Mouse (Mus musculus): ENCODE results near the gene Cyp4a32. TPM values are rescaled to one million over a fixed set of nuclear protein-coding genes. Genes with fewer than 3 reads are reported as not detected.

Gene Cyp4a32
- polyA plus RNA-seq (2012; fragmentation: generic; extraction: Trizol) = not detected

GRCm38 (mm10) chr4:115600611-115601010, at the start of gene Cyp4a32:
Gene Cyp4a32 (plus strand): TSS chr4:115600969.

GRCm38 (mm10) chr4:115563401-115563800, 37.4 kb upstream of the Cyp4a32 start, which contains the start of gene Cyp4a31:
Gene Cyp4a31 (plus strand): TSS chr4:115563649.

GRCm38 (mm10) chr4:115647580-115647979, 46.8 kb downstream of the Cyp4a32 start, which contains the start of gene Cyp4b1:
Gene Cyp4b1 (minus strand): TSS chr4:115647723.

Other genes starting within 250 kb of the Cyp4a32 start
- gene Cyp4a12b, start 189.3 kb upstream of the Cyp4a32 start, polyA plus RNA-seq (2012; fragmentation: generic; extraction: Trizol) = under 1 TPM in 1 of 2 experiments, not detected in 1; 0.01 TPM
- gene Cyp4a30b, start 148.4 kb upstream of the Cyp4a32 start, polyA plus RNA-seq (2012; fragmentation: generic; extraction: Trizol) = not detected
- gene Cyp4a14, start 104.8 kb upstream of the Cyp4a32 start, polyA plus RNA-seq (2012; fragmentation: generic; extraction: Trizol) = not detected
- not detected for gene Cyp4a10, start 82.7 kb upstream of the Cyp4a32 start, polyA plus RNA-seq (2012; fragmentation: generic; extraction: Trizol)
- gene Cyp4a31, start 37.3 kb upstream of the Cyp4a32 start, polyA plus RNA-seq (2012; fragmentation: generic; extraction: Trizol) = not detected
- not detected for gene Cyp4b1, start 46.8 kb downstream of the Cyp4a32 start, polyA plus RNA-seq (2012; fragmentation: generic; extraction: Trizol)
- 1 to 10 TPM in 1 of 2 experiments, under 1 TPM in 1; 0.89 to 9.9 TPM for gene Efcab14, start 136.8 kb downstream of the Cyp4a32 start, polyA plus RNA-seq (2012; fragmentation: generic; extraction: Trizol)
- gene Tex38, start 180.0 kb downstream of the Cyp4a32 start, polyA plus RNA-seq (2012; fragmentation: generic; extraction: Trizol) = under 1 TPM in 1 of 2 experiments, not detected in 1; 0.15 TPM
- 1 to 10 TPM; 1.7 to 7.3 TPM for gene Atpaf1, start 183.8 kb downstream of the Cyp4a32 start, polyA plus RNA-seq (2012; fragmentation: generic; extraction: Trizol)
- gene Mob3c, start 227.1 kb downstream of the Cyp4a32 start, polyA plus RNA-seq (2012; fragmentation: generic; extraction: Trizol) = 1 to 10 TPM in 1 of 2 experiments, under 1 TPM in 1; 0.48 to 5.0 TPM
- 10 to 100 TPM in 1 of 2 experiments, 1 to 10 TPM in 1; 3.0 to 14.4 TPM for gene Mknk1, start 238.2 kb downstream of the Cyp4a32 start, polyA plus RNA-seq (2012; fragmentation: generic; extraction: Trizol)